Mouse (Mus musculus) limb, embryonic 11.5 days (tissue): ENCODE data around the gene Isy1. TPM values are rescaled to one million over a fixed set of nuclear protein-coding genes. Genes with fewer than 3 reads are reported as not detected.
"Not testable (repeated sequence)": the region's sequence is repeated elsewhere in the genome, so short reads cannot be mapped to it uniquely, and the experiment has no call there.

Experiments
- ATAC-seq: fragments of 200-750 bp; cut with Nextera tagmentation; 2 replicates; pipeline ENCODE4 v1.8.0; 2017; ENCODE audit warnings: low read depth; ENCODE audit not compliant: insufficient number of reproducible peaks, low FRiP score, low TSS enrichment
- DNase-seq: peaks from one replicate; pipeline ENCODE4 v3.0.0-alpha.2; 2015; ENCODE audit warnings: low spot score
- H3K27ac ChIP-seq: fragments of 300-500 bp; sonication (generic); replicated peaks from 2 replicates; pipeline ENCODE4 v1.5.1; 2014; ENCODE audit warnings: low read depth, mild to moderate bottlenecking, low read length
- H3K27me3 ChIP-seq: fragments of 300-500 bp; sonication (generic); 2 replicates; pipeline ENCODE4 v1.6.1; 2014; ENCODE audit warnings: mild to moderate bottlenecking, low read length, mixed read lengths; ENCODE audit not compliant: control insufficient read depth, insufficient read depth
- H3K36me3 ChIP-seq: fragments of 300-500 bp; sonication (generic); 2 replicates; pipeline ENCODE4 v1.6.1; 2014; ENCODE audit warnings: mild to moderate bottlenecking, low read length, moderate library complexity, mixed read lengths; ENCODE audit not compliant: control insufficient read depth, insufficient read depth
- H3K4me1 ChIP-seq: fragments of 300-500 bp; sonication (generic); 2 replicates; pipeline ENCODE4 v1.6.1; 2014; ENCODE audit warnings: low read length, mixed read lengths; ENCODE audit not compliant: control insufficient read depth, insufficient read depth
- H3K4me2 ChIP-seq: fragments of 300-500 bp; sonication (generic); 2 replicates; pipeline ENCODE4 v1.6.1; 2014; ENCODE audit warnings: low read depth, mild to moderate bottlenecking, moderate library complexity; ENCODE audit not compliant: severe bottlenecking
- H3K4me3 ChIP-seq: fragments of 300-500 bp; sonication (generic); 2 replicates; pipeline ENCODE4 v1.5.1; 2014; ENCODE audit warnings: low read depth, low read length
- H3K9ac ChIP-seq: fragments of 300-500 bp; sonication (generic); 2 replicates; pipeline ENCODE4 v1.6.1; 2014; ENCODE audit warnings: mild to moderate bottlenecking, low read length
- H3K9me3 ChIP-seq: fragments of 300-500 bp; sonication (generic); 2 replicates; pipeline ENCODE4 v1.6.1; 2016; ENCODE audit warnings: low read length; ENCODE audit not compliant: control insufficient read depth
- WGBS: fragments of 180-500 bp; shearing (Covaris S2); extraction: QIAGEN DNeasy Blood & Tissue Kit; methylation state at CpG from one replicate; pipeline ENCODE4 v1.1.7; 2014; 5-methylcytosine and 5-hydroxymethylcytosine counted together
- polyA plus RNA-seq: library from polyadenylated mRNA; unstranded; fragments of >200 nt; fragmentation: Nextera tagmentation; extraction: Ambion mirVana; gene quantifications from 2 replicates; pipeline ENCODE4 v1.2.1, GENCODE M21; 2014

Gene Isy1
- polyA plus RNA-seq, 1 experiment from 2014 or later, result 76.2 TPM

GRCm38 (mm10) chr6:87775588-87776245 is 62.9 kb downstream of the Isy1 start:
- DNase-seq (no peak), ATAC-seq (no peak)
- no peaks in the 10 kb centered on the region for H3K36me3 ChIP-seq
- H3K27me3 ChIP-seq, result no peaks in the 10 kb centered on the region
- H3K9me3 ChIP-seq, result no peaks in the 10 kb centered on the region
- no peak overlapping the region for H3K4me3 ChIP-seq
- H3K27ac ChIP-seq, result no peak overlapping the region
- no peak overlapping the region for H3K9ac ChIP-seq
- no peak overlapping the region for H3K4me2 ChIP-seq
- no peaks in the 10 kb centered on the region for H3K4me1 ChIP-seq
- WGBS, result 71% methylated on average over 3 of the region's 3 CpGs

GRCm38 (mm10) chr6:87774909-87775308 is 63.7 kb downstream of the Isy1 start:
- Histone ChIP-seq H3K4me3 (no peak overlapping the region), H3K4me1 (no peaks in the 10 kb centered on the region), H3K4me2 (no peak overlapping the region), H3K9me3 (no peaks in the 10 kb centered on the region), H3K27ac (no peak overlapping the region), H3K9ac (no peak overlapping the region), H3K36me3 (no peaks in the 10 kb centered on the region), H3K27me3 (no peaks in the 10 kb centered on the region)
- ATAC-seq (no peak), DNase-seq (no peak)
- WGBS, result 83% methylated on average over 9 of the region's 9 CpGs

DNA sequence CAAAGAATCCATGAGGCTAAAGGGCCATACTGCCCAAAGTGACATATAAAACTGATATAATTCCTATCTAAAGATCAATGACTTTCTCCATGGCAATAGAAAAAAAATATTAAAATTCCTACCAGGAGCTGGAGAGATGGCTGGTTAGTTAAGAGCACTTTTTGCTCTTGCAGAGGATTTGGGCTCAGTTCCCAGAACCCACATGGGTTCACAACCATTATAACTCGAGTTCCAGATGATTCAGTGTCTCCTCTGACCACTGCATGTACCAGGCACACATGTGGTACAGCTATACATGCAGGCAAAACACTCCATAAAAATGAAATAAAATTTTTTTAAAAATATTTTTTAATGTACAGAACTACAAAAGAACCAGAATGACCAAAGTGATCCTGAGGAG is 64.1 kb downstream of the Isy1 start:
- no peaks in the 10 kb centered on the region for H3K4me1 ChIP-seq
- H3K36me3 ChIP-seq, result no peaks in the 10 kb centered on the region
- H3K4me2 ChIP-seq, result no peak overlapping the region
- no peak overlapping the region for H3K27ac ChIP-seq
- DNase-seq (no peak), ATAC-seq (no peak)
- H3K27me3 ChIP-seq, result no peaks in the 10 kb centered on the region
- H3K9me3 ChIP-seq, result no peaks in the 10 kb centered on the region
- no peak overlapping the region for H3K9ac ChIP-seq
- no peak overlapping the region for H3K4me3 ChIP-seq
- 30% methylated on average over 1 of the region's 1 CpGs for WGBS

- no peak overlapping the region for H3K27ac ChIP-seq
- H3K27me3 ChIP-seq, result no peaks in the 10 kb centered on the region
- no peaks in the 10 kb centered on the region for H3K4me1 ChIP-seq
- ATAC-seq (no peak), DNase-seq (no peak)
- H3K9ac ChIP-seq, result no peak overlapping the region
- H3K36me3 ChIP-seq, result no peaks in the 10 kb centered on the region
- H3K4me3 ChIP-seq, result no peak overlapping the region
- WGBS, result 62% methylated on average over 8 of the region's 8 CpGs
- no peak overlapping the region for H3K4me2 ChIP-seq
- H3K9me3 ChIP-seq, result no peaks in the 10 kb centered on the region
Observed at GRCm38 (mm10) chr6:87770626-87771025, 68.0 kb downstream of the Isy1 start.

- not testable (repeated sequence) for H3K9ac ChIP-seq, H3K4me2 ChIP-seq, H3K4me3 ChIP-seq, H3K36me3 ChIP-seq, H3K9me3 ChIP-seq, DNase-seq, H3K4me1 ChIP-seq, H3K27ac ChIP-seq, ATAC-seq, H3K27me3 ChIP-seq
- 97% methylated on average over 2 of the region's 2 CpGs for WGBS
Observed at GRCm38 (mm10) chr6:87764296-87764695, 74.3 kb downstream of the Isy1 start.

Other genes starting within 250 kb of the Isy1 start
- 0.75 and 0.95 TPM in 2 replicates for gene Prokr1, start 248.1 kb downstream of the Isy1 start, polyA plus RNA-seq
- gene Aplf, start 166.6 kb downstream of the Isy1 start, polyA plus RNA-seq, result 15.4 and 17.1 TPM in 2 replicates
- gene Efcc1, start 107.9 kb downstream of the Isy1 start, polyA plus RNA-seq, result 0.07 and 0.37 TPM in 2 replicates
- 2.0 and 4.3 TPM in 2 replicates for gene Gp9, start 60.7 kb downstream of the Isy1 start, polyA plus RNA-seq
- gene Rab43, start 26.6 kb downstream of the Isy1 start, polyA plus RNA-seq, result 6.9 and 7.5 TPM in 2 replicates
- gene Gm45140, start 3.0 kb downstream of the Isy1 start, polyA plus RNA-seq, result 2.8 and 3.5 TPM in 2 replicates
- gene Cnbp, start 12.3 kb upstream of the Isy1 start, polyA plus RNA-seq, result 1,357 and 1,371 TPM in 2 replicates
- 150 and 163 TPM in 2 replicates for gene Copg1, start 49.0 kb upstream of the Isy1 start, polyA plus RNA-seq
- gene Hmces, start 75.1 kb upstream of the Isy1 start, polyA plus RNA-seq, result 77.5 and 77.6 TPM in 2 replicates
- gene H1fx, start 142.8 kb upstream of the Isy1 start, polyA plus RNA-seq, result 98.9 and 122 TPM in 2 replicates
- 208 and 216 TPM in 2 replicates for gene Rab7, start 206.5 kb upstream of the Isy1 start, polyA plus RNA-seq
- gene Rpn1, start 245.7 kb upstream of the Isy1 start, polyA plus RNA-seq, result 332 and 352 TPM in 2 replicates